Mouse (Mus musculus): ENCODE results near the gene Fam178b. TPM values are rescaled to one million over a fixed set of nuclear protein-coding genes. Genes with fewer than 3 reads are reported as not detected.

Fam178b gene
- polyA plus RNA-seq, 1 experiment = 0.22 TPM

GRCm38 (mm10) chr1:36536397-36536728 is 146.6 kb downstream of the Fam178b start:
- TF ChIP-seq POLR2A (IDR thresholded peaks at IDR 0.05; ENCODE audit: borderline replicate concordance, extremely low read depth, insufficient read depth, insufficient read length, poor library complexity, severe bottlenecking) = no peak
- no peak for TF ChIP-seq CTCF (IDR thresholded peaks at IDR 0.05; ENCODE audit: borderline replicate concordance, extremely low read depth, insufficient read depth, insufficient read length)
- DNase-seq (ENCODE audit: low read depth) = no peak

DNA sequence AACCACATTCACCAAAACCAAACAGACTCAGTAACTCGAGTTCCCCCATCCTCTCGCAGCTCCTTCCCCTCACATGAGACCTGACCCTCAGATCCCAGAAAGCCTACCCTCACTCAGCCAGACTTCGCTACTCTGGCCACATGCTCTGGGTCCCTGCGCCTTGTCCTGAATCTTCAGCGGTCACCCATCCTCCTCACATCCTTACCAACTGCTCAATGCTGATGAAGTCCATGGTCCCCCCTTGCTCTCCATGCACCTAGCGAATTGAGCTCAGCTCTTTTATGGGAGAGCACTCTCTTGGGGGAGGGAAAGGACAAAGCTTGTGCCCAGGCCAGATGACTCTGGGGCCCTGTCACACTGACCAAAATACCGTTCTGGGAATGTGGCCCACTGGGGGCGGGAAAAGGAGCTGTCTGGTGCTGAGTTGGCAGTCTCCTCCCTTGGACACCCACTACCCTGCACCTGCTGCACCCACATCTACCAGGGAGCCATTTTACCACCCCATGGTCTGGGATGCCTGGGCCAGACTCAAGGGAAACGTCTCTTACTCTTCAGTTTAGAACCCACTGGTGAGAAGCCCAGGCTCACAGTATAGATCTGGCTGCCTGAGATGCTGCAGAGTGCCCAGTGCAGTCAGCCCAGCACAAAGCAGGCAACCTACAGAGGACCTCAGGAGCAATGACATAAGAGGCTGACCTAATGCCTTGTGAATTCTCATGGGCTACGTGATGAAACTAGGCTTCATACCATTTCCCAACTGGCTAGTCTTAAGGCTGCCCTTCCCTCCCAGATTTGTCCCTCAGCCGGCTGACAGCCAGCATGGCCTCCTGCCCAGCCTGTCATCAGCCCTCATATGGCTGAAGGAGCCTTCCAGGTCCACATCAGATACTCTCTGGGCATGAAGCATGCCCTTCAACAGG is 147.2 kb downstream of the Fam178b start:
- TF ChIP-seq CTCF (IDR thresholded peaks at IDR 0.05; ENCODE audit: borderline replicate concordance, extremely low read depth, insufficient read depth, insufficient read length) (no peak), POLR2A (IDR thresholded peaks at IDR 0.05; ENCODE audit: borderline replicate concordance, extremely low read depth, insufficient read depth, insufficient read length, poor library complexity, severe bottlenecking) (no peak)
- DNase-seq (ENCODE audit: low read depth) = no peak

GRCm38 (mm10) chr1:36534595-36535058 is 148.4 kb downstream of the Fam178b start:
- TF ChIP-seq CTCF (IDR thresholded peaks at IDR 0.05; ENCODE audit: borderline replicate concordance, extremely low read depth, insufficient read depth, insufficient read length) (no peak), POLR2A (IDR thresholded peaks at IDR 0.05; ENCODE audit: borderline replicate concordance, extremely low read depth, insufficient read depth, insufficient read length, poor library complexity, severe bottlenecking) (no peak)
- DNase-seq (ENCODE audit: low read depth) = no peak

DNA sequence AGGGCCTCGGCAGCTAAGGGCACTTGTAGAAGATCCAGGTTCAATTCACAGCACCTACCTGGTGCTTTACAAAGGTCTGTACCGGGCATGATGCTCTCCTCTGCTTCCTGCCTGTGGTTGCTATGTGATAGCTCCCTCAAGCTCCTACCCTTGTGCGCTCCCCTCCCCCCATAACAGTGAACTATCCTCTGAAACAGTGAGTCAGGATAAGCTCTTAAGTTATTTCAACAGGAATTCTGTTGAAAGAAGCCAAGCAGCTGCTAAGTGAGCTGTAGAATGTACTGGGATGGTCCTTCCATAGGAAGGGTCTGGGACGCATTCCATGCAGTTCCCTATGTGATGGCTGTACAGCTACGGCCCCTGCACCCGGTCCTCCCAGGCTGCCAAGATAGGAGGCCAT is 149.4 kb downstream of the Fam178b start:
- TF ChIP-seq CTCF (IDR thresholded peaks at IDR 0.05; ENCODE audit: borderline replicate concordance, extremely low read depth, insufficient read depth, insufficient read length) (no peak), POLR2A (IDR thresholded peaks at IDR 0.05; ENCODE audit: borderline replicate concordance, extremely low read depth, insufficient read depth, insufficient read length, poor library complexity, severe bottlenecking) (no peak)
- DNase-seq (ENCODE audit: low read depth) = no peak

GRCm38 (mm10) chr1:36531461-36531860 is 151.5 kb downstream of the Fam178b start:
- TF ChIP-seq CTCF (IDR thresholded peaks at IDR 0.05; ENCODE audit: borderline replicate concordance, extremely low read depth, insufficient read depth, insufficient read length) = no peak
- TF ChIP-seq POLR2A (IDR thresholded peaks at IDR 0.05; ENCODE audit: borderline replicate concordance, extremely low read depth, insufficient read depth, insufficient read length, poor library complexity, severe bottlenecking) = no peak
- no peak for DNase-seq (ENCODE audit: low read depth)

- TF ChIP-seq CTCF (IDR thresholded peaks at IDR 0.05; ENCODE audit: borderline replicate concordance, extremely low read depth, insufficient read depth, insufficient read length) = no peak
- no peak for TF ChIP-seq POLR2A (IDR thresholded peaks at IDR 0.05; ENCODE audit: borderline replicate concordance, extremely low read depth, insufficient read depth, insufficient read length, poor library complexity, severe bottlenecking)
These were observed 152.0 kb downstream of the Fam178b start for GRCm38 (mm10) chr1:36530962-36531361.

GRCm38 (mm10) chr1:36530485-36530884 is 152.5 kb downstream of the Fam178b start:
- no peak for TF ChIP-seq POLR2A (IDR thresholded peaks at IDR 0.05; ENCODE audit: borderline replicate concordance, extremely low read depth, insufficient read depth, insufficient read length, poor library complexity, severe bottlenecking)
- no peak for TF ChIP-seq CTCF (IDR thresholded peaks at IDR 0.05; ENCODE audit: borderline replicate concordance, extremely low read depth, insufficient read depth, insufficient read length)
- peak; percentile 54 for DNase-seq (ENCODE audit: low read depth)

More at GRCm38 (mm10) chr1:36530962-36531361, 152.0 kb downstream of the Fam178b start:
- DNase-seq (ENCODE audit: low read depth) = no peak

- no peak for TF ChIP-seq CTCF (IDR thresholded peaks at IDR 0.05; ENCODE audit: borderline replicate concordance, extremely low read depth, insufficient read depth, insufficient read length)
- TF ChIP-seq POLR2A (IDR thresholded peaks at IDR 0.05; ENCODE audit: borderline replicate concordance, extremely low read depth, insufficient read depth, insufficient read length, poor library complexity, severe bottlenecking) = no peak
- DNase-seq (ENCODE audit: low read depth) = no peak
These were observed 153.1 kb downstream of the Fam178b start for GRCm38 (mm10) chr1:36529875-36530274.

DNA sequence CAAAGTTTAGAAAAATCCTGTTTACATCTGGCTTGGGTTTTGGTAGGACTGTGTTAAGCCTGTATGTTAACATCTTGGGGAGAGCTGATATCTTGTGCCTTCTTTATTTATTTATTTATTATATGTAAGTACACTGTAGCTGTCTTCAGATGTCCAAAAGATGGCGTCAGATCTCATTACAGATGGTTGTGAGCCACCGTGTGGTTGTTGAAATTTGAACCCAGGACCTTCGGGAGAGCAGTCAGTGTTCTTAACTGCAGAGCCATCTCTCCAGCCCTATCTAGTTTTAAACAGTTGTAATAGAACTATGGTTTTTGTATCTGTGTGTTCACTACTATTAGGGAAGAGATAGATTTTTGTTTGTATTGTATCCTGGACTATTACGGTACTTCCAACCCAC is 153.7 kb downstream of the Fam178b start:
- TF ChIP-seq CTCF (IDR thresholded peaks at IDR 0.05; ENCODE audit: borderline replicate concordance, extremely low read depth, insufficient read depth, insufficient read length) (no peak), POLR2A (IDR thresholded peaks at IDR 0.05; ENCODE audit: borderline replicate concordance, extremely low read depth, insufficient read depth, insufficient read length, poor library complexity, severe bottlenecking) (no peak)
- no peak for DNase-seq (ENCODE audit: low read depth)

DNA sequence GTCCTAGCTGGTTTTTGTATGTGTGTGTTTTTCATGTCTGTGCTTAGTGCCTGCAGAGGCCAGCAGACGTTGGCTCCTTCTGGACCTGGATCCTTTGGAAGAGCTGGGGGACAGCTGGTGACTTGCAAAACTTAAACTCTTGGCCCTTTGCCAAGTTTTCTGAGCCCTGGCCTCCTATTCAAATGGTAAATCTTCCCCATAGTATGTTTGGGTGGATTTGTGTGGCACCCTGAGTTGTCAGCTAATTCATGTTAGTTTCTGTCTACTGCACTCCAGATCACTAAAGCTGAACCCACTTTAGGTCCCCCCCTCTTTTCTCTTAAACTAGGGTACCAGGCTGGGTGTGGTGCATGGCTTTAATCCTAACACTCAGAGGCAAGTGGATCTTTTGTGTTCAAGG is 154.6 kb downstream of the Fam178b start:
- TF ChIP-seq CTCF (IDR thresholded peaks at IDR 0.05; ENCODE audit: borderline replicate concordance, extremely low read depth, insufficient read depth, insufficient read length) = no peak
- TF ChIP-seq POLR2A (IDR thresholded peaks at IDR 0.05; ENCODE audit: borderline replicate concordance, extremely low read depth, insufficient read depth, insufficient read length, poor library complexity, severe bottlenecking) = no peak

DNA sequence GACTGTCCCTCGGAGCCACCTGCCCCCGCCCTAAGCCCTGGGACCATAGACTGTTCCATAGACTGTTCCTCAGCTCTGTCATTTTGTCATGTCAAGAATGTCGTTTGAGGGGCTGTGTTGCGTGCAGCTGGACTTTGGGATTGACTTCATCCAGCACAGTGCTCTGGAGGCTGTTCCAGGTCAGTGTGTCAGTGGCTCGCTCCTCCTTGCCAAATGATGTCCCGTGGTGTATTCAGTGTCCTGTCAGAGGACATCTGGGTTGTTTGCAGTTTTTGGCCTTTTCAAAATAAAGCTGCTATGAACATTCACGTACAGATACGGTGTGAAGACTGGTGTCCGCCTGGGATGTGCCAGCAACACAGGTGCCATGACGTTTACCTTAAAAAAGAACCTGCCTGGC is 156.1 kb downstream of the Fam178b start:
- no peak for DNase-seq (ENCODE audit: low read depth)
- TF ChIP-seq CTCF (IDR thresholded peaks at IDR 0.05; ENCODE audit: borderline replicate concordance, extremely low read depth, insufficient read depth, insufficient read length) = no peak
- no peak for TF ChIP-seq POLR2A (IDR thresholded peaks at IDR 0.05; ENCODE audit: borderline replicate concordance, extremely low read depth, insufficient read depth, insufficient read length, poor library complexity, severe bottlenecking)

More for the DNA sequence above, 154.6 kb downstream of the Fam178b start:
- DNase-seq (ENCODE audit: low read depth) = peak; percentile 95

DNA sequence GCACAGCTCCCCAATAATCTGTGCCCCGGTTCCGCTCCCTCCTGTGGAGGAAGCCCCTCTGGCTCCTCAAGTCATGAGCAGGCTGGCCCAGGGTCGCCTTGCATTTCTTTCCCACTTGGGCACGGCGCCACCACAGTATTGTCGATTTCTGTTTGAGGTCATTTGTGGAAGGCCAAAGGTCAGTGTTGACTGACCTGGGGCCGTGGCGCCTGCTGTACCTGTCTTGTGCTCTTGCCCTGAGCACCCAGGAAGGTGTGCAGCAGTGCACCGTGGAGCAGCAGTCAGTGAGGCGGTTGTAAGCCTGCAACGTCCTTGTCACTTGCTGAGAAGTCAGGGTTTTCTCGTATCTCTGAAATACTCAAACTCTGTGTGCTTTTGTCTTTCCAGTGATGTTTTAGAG is 157.2 kb downstream of the Fam178b start:
- DNase-seq (ENCODE audit: low read depth) = no peak
- no peak for TF ChIP-seq CTCF (IDR thresholded peaks at IDR 0.05; ENCODE audit: borderline replicate concordance, extremely low read depth, insufficient read depth, insufficient read length)
- TF ChIP-seq POLR2A (IDR thresholded peaks at IDR 0.05; ENCODE audit: borderline replicate concordance, extremely low read depth, insufficient read depth, insufficient read length, poor library complexity, severe bottlenecking) = no peak

All from brain, embryonic 14.5 days (tissue).